Mouse (Mus musculus) cerebellum, postnatal 25 days (tissue): ENCODE measurements around the gene Tns1.
A peak's percentile ranks its signal among the peaks of the same experiment; 100 is the strongest.

ENCODE experiments used
- DNase-seq, 2 experiments: peaks; one replicate each; pipeline ENCODE4 v3.0.0; 2021; ENCODE audit warnings: mixed read lengths in 2 of 2

Tns1 gene

DNA sequence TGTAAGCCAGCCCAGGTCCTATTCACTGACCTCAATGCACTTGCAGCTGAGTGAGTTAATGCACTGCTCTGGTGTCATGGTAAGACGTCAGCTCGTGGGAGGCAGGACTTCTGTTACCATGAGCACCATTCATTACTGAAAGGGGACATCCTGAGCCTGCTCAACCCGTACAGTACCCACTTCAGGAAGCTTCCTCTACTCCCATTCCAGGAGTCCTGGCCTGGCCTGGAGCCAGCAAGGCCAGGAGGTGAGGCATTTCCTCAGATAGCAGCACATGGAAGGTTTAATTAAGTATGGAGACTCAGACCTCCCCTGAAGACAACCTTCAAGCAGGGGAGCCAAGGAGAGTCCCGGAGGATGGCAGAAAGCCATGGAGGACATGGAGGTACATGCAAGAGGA lies 169.6 kb downstream of the Tns1 start:
- DNase-seq, result no peak

DNA sequence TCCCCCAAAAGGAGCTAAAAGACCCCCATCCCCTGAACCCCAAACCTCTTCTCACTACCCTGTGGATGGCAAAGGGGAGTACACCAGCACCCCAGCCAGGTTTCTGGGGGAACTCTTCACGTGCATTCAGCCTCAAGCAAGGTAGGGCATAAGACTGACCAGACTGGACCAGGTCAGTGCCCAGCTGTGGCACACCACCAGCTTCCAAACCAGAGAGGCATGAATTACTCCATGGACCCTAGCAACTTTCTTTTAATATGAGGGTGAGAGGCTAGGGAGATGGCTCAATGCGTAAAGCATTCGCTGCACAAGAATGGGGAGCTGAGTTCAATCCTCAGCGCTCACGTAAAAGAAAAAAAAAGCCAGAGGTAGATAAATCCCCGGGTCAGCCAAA lies 170.2 kb downstream of the Tns1 start:
- no peak for DNase-seq

GRCm38 (mm10) chr1:73953317-73954014 lies 170.8 kb downstream of the Tns1 start:
- DNase-seq, result no peak

- DNase-seq, result no peak
Measured at GRCm38 (mm10) chr1:73952598-73952997, 171.7 kb downstream of the Tns1 start.

DNA sequence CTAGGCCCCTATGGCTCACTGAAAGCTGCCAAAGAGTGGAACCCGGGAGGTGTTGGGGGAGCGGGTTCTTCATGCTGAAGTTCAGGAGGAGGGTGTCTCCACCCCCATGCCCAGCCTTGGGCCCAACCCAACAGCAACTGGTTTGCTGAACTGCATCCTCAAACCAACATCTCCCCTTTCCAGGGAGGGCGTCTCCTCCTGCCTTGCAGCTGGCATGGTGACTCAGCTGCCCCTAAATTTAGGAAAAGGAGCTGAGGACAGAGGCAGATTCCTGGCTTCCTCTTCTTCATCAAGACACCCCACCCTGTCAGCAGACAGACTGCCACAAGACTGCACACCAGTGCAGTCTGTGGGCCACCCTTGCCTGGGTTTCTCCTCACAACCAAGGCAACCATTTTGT lies 173.1 kb downstream of the Tns1 start:
- DNase-seq, result no peak

DNA sequence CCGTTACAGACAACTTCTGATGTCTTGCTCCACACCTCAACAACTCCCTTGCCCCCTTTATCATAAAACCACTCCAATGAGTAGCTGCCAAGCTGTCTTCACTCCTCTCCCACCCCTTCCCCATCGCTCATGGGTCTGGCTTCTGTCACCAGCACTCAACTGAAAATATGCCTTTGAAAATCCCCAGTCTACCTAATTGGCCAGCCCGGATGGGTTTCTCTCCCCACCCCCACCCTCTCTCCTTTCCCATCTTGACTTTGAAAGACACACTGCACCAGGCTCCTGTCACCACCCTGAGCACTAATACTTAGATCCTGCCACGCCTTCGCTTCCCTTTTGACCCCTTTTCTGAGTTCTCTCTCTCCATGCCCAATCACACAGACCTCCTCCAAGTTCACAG lies 175.5 kb downstream of the Tns1 start:
- no peak for DNase-seq

GRCm38 (mm10) chr1:73947525-73948304 lies 176.5 kb downstream of the Tns1 start:
- DNase-seq, result no peak

- no peak for DNase-seq
Measured at GRCm38 (mm10) chr1:73946701-73947100, 177.5 kb downstream of the Tns1 start.

DNA sequence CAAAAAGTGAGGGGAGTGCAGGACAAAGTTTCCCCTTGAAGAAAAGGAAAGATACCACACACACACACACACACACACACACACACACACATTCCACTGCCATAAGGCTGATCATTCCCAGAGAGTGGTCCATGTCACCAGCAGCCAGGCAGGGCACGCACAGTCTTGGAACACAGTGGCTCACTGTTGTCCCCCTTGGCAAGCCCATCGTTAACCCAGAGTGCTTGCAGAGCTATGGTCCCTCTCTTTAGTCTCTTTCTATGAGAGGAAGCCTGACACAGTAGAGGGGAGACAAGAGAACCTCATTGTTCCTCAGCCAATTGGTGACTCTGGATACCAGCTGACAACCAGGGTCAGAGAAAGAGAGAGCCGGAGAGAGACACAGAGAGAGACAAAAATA lies 179.9 kb downstream of the Tns1 start:
- peak in 1 of 2 experiments; percentile 20 for DNase-seq

DNA sequence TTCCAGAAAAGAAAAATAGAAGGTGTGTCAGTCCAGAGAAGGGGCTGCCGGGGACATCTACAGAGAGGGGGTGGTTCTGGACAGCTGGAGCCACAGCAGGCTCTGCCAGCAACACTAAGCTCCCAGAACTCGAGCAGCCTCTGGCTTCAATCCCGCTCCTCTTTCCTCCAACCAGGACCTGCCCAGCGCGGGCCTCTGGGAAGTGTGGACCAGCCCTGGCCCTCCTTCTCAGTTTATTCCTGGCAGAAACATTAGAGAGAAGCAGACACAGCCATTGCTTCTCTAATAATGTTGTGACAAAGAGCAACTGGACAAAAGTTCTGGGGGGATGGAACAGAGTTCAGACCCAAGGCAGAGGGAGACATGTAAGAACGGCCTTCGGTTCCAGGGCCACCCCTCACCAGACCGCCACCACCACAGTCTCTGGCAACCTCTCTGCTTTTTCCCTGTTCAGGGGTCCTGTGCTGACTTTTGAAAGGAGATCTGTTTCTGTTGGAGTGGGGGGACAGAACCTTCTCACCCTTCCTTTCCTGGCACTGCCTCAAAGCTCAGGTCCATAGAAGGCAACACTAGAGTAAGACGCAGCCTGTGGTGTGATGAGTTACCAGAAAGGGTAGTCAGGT lies 180.5 kb downstream of the Tns1 start:
- peak in 1 of 2 experiments; percentile 35 for DNase-seq

DNA sequence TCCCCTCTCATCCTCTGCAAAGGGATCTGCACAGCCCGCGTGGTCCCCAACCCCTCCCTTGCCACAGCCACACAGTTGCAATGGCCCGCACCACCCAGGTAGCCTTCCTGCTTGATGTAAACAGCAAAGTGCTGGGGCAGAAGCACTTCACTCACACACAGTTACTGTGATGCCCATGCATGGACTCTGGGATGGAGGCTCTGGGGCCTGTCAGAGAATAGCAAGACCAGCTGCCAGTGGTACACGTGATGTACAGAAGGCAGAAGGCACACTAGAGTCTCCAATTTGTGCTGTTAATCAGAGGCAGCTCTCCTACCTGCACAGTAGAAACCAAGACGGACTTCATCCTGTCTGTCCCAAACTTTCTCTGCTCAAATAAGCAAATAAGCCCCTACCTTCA lies 181.0 kb downstream of the Tns1 start:
- no peak for DNase-seq

- no peak for DNase-seq
Measured at GRCm38 (mm10) chr1:73942243-73942642, 182.0 kb downstream of the Tns1 start.

- DNase-seq, result no peak
Measured at GRCm38 (mm10) chr1:73941697-73942096, 182.6 kb downstream of the Tns1 start.

GRCm38 (mm10) chr1:73940491-73941204 lies 183.6 kb downstream of the Tns1 start:
- DNase-seq, result no peak

GRCm38 (mm10) chr1:73938597-73938996 lies 185.7 kb downstream of the Tns1 start:
- no peak for DNase-seq

DNA sequence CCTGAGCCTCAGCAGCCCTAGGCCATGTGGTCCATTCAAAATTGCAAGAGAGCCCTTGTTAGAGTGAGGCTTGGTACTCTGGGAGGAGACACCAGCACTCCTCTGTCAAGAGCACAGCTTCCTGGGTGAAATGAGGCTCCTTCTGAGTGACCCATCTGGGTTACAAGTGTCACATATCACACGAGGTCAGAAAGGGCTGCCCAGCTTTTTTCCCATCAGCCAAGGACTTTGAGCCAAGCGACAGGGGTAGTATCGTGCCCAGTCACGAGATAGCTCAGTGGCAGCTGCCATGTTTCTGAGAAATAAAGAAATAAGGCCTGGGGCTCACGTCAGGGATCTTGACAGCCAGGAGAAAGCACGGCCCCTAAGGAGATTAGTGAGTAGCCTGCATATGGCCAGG lies 186.4 kb downstream of the Tns1 start:
- no peak for DNase-seq

DNA sequence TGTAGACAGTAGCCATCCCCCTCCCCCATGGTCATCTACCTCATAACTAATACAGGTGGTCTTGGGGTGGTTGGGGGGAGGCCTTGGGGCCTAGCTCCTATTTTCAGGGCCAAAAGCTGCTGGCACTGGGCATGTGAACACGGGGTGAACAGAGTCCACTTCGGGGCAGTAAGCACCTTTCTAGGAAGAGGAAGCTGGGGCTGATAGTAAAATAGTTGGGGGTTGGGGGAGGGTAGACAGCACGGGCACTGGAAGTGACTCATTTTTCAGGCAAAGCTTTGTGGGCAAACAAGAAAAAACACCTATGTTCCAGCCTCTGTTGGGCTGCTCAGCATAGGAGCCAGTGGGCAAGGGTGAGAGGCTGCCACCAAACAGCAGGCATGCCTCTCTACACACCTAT lies 187.7 kb downstream of the Tns1 start:
- DNase-seq, result no peak

GRCm38 (mm10) chr1:73935442-73936080 lies 188.7 kb downstream of the Tns1 start:
- peak; percentile 24 to 26 for DNase-seq

DNA sequence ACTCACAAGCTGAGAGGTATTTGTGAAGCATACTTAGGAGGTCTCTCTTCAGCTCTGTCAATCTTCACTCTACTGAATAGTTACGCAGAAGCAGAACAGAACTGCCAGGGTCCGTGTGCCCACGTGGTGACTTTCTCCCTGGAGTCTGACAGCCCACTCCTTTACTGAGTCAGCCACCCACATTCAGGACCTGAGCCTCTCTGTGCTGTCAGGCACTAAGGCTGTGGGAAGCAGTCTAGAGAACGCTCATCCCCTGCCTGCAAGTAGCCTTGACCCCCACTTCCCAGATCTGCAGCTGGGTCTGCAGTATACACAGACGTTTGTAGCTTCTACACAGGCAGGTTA lies 191.1 kb downstream of the Tns1 start:
- DNase-seq, result no peak

DNA sequence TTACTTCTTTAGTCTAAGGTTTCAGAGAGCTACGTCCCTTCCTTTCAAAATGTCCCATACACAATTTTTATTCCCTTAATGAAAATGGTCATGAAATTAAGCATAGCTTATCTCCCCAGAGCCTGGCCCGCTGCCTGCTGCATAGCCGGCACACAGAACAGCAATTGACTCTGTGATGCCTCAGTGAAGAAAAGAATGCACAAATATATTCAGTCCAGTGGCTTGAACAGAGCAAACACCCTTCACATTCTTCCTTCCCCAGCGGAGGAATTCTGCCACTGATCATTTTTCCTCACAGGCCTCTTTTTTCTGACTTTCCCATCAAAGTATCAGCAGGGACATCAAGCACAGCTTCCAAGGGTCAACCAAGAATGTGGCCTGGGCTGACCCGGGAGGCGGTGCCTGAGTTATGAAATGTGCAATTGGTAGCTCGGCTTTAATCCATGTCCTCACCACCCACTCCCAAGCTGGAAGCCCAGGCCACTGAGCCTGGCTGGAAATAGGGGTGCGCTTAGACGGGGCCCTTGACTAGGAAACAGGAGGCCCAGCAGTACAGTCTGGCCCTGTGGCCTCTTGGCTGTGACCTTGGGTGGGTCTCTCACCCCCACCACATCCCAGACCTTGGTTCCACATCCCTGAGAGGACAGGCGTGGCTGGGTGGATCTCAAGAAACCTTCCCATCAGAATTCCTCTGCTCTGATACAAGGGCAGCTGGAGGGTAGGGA lies 191.7 kb downstream of the Tns1 start:
- DNase-seq, result no peak

GRCm38 (mm10) chr1:73931851-73932250 lies 192.4 kb downstream of the Tns1 start:
- peak in 1 of 2 experiments; percentile 29 for DNase-seq
